Mouse (Mus musculus) liver, postnatal 0 days (tissue): ENCODE measurements around the gene Dnph1.

Experiments
- CTCF ChIP-seq: sonication (generic); IDR thresholded peaks from 2 replicates; pipeline ENCODE4 v1.5.1; 2016; ENCODE audit warnings: antibody characterized with exemption, low read depth
- EP300 ChIP-seq: IDR thresholded peaks from 2 replicates; pipeline ENCODE4 v1.6.1; 2016; ENCODE audit warnings: antibody characterized with exemption, low read depth, mild to moderate bottlenecking

DNA sequence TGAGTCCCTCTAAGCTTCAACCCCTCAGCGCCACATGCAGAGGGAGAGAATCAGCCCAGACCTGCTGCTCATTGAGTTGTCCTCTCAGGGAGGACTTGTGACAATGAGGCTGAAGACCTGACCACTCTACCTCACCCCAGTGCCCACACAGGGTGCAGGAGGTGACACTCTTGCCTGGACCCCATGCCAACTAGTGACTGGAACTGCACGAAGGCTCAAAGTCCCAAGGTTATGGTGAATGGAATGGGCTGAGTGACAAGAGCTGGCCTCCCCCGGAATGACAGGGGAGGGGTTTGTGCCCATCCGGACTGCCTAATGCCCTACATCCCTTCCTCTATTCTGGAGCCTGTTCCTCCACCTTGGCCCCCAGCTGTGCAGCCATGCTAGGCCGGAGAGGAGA, 43.8 kb upstream of the Dnph1 start:
- TF ChIP-seq CTCF (no peak), EP300 (no peak)
